Mouse (Mus musculus) spleen, postnatal 10 days (tissue): ENCODE results near the gene Unc13c.

Experiments used
- DNase-seq, 2 experiments: peaks; one replicate each; pipeline ENCODE4 v3.0.0; 2021 to 2022; ENCODE audit warnings: low spot score in 2 of 2

The Unc13c gene

GRCm38 (mm10) chr9:73638119-73638518 is 330.6 kb downstream of the Unc13c start:
- no peak for DNase-seq

- no peak for DNase-seq
Measured at GRCm38 (mm10) chr9:73625171-73625570, 343.6 kb downstream of the Unc13c start.

- DNase-seq, result no peak
Measured at GRCm38 (mm10) chr9:73612896-73613295, 355.9 kb downstream of the Unc13c start.

GRCm38 (mm10) chr9:73603921-73604320 is 364.8 kb downstream of the Unc13c start:
- no peak for DNase-seq

GRCm38 (mm10) chr9:73565558-73565957 is 403.2 kb downstream of the Unc13c start:
- DNase-seq, result no peak

GRCm38 (mm10) chr9:73560037-73560436 is 408.7 kb downstream of the Unc13c start:
- no peak for DNase-seq

- peak; percentile 8 to 57 for DNase-seq
Measured at GRCm38 (mm10) chr9:73557805-73558204, 411.0 kb downstream of the Unc13c start.

- no peak for DNase-seq
Measured at GRCm38 (mm10) chr9:73555354-73555753, 413.4 kb downstream of the Unc13c start.

- DNase-seq, result no peak
Measured at GRCm38 (mm10) chr9:73472568-73472967, 496.2 kb downstream of the Unc13c start.

GRCm38 (mm10) chr9:73462027-73462426 is 506.7 kb downstream of the Unc13c start:
- no peak for DNase-seq

GRCm38 (mm10) chr9:73450009-73450408 is 518.8 kb downstream of the Unc13c start:
- no peak for DNase-seq

GRCm38 (mm10) chr9:73449216-73449615 is 519.5 kb downstream of the Unc13c start:
- DNase-seq, result no peak

- DNase-seq, result no peak
Measured at GRCm38 (mm10) chr9:73431925-73432324, 536.8 kb downstream of the Unc13c start.
